Mouse (Mus musculus) heart, embryonic 16.5 days (tissue): ENCODE measurements at regions not wholly inside any gene's neighbourhood (a gene's known extent, or its start where the extent isn't known, plus 50 kb on each side); places are given as distances from the start of the nearest gene placed in this dataset.
"Not testable (repeated sequence)": the region's sequence is repeated elsewhere in the genome, so short reads cannot be mapped to it uniquely, and the experiment has no call there.

Source experiments
- ATAC-seq: fragments of 200-750 bp; cut with Nextera tagmentation; replicated peaks from 2 replicates; pipeline ENCODE4 v1.8.0; 2017; ENCODE audit warnings: moderate number of reproducible peaks; ENCODE audit not compliant: insufficient read depth, low FRiP score; ENCODE audit errors: extremely low read depth
- H3K27ac ChIP-seq: fragments of 300-500 bp; sonication (generic); 2 replicates; pipeline ENCODE4 v1.5.1; 2014; ENCODE audit warnings: mild to moderate bottlenecking, low read length, control low read depth, moderate library complexity
- H3K27me3 ChIP-seq: fragments of 300-500 bp; sonication (generic); 2 replicates; pipeline ENCODE4 v1.6.1; 2014; ENCODE audit warnings: low read length, mixed read lengths; ENCODE audit not compliant: control insufficient read depth, insufficient read depth
- H3K36me3 ChIP-seq: fragments of 300-500 bp; sonication (generic); 2 replicates; pipeline ENCODE4 v1.6.1; 2014; ENCODE audit not compliant: control insufficient read depth, insufficient read depth
- H3K4me1 ChIP-seq: fragments of 300-500 bp; sonication (generic); 2 replicates; pipeline ENCODE4 v1.6.1; 2014; ENCODE audit warnings: low read length, mixed read lengths; ENCODE audit not compliant: control insufficient read depth, insufficient read depth
- H3K4me2 ChIP-seq: fragments of 300-500 bp; sonication (generic); 2 replicates; pipeline ENCODE4 v1.6.1; 2014; ENCODE audit warnings: low read depth, mild to moderate bottlenecking, control low read depth, low read length
- H3K4me3 ChIP-seq: fragments of 300-500 bp; sonication (generic); 2 replicates; pipeline ENCODE4 v1.5.1; 2014; ENCODE audit warnings: mild to moderate bottlenecking, control low read depth, low read length
- H3K9ac ChIP-seq: fragments of 300-500 bp; sonication (generic); 2 replicates; pipeline ENCODE4 v1.6.1; 2014; ENCODE audit warnings: low read length, control low read depth
- H3K9me3 ChIP-seq: fragments of 300-500 bp; sonication (generic); replicated peaks from 2 replicates; pipeline ENCODE4 v1.6.1; 2016; ENCODE audit warnings: low read length; ENCODE audit not compliant: control insufficient read depth
- WGBS: fragments of 180-500 bp; shearing (Covaris S2); extraction: QIAGEN DNeasy Blood & Tissue Kit; methylation state at CpG from one replicate; pipeline ENCODE4 v1.1.7; 2014; 5-methylcytosine and 5-hydroxymethylcytosine counted together

DNA sequence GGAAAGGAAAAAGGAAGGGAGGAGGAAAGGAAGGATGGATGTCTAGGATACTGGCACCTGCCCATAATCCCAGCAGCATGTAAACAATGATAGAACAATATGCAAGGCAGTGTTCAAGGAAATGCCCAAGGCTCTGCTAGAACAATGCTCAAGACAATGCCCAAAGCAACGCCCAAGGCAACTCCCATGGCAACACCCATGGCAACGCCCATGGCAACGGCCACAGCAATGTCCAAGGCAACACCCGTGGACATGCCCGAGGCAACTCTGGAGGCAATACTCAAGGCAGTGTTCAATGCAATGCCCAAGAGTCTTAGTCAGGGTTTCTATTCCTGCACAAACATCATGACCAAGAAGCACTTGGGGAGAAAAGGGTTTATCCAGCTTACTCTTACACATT lies 231.5 kb upstream of the Vmn1r3 start:
- Histone ChIP-seq H3K27ac (no peak overlapping the region), H3K4me1 (peaks cover 2% of the 10 kb centered on the region; the same call in 1 of the 2 replicates), H3K4me3 (no peak overlapping the region), H3K9ac (no peak overlapping the region), H3K9me3 (no peaks in the 10 kb centered on the region), H3K4me2 (no peak overlapping the region), H3K36me3 (no peaks in the 10 kb centered on the region), H3K27me3 (no peaks in the 10 kb centered on the region)
- 81% methylated on average over 5 of the region's 5 CpGs for WGBS
- no peak for ATAC-seq

DNA sequence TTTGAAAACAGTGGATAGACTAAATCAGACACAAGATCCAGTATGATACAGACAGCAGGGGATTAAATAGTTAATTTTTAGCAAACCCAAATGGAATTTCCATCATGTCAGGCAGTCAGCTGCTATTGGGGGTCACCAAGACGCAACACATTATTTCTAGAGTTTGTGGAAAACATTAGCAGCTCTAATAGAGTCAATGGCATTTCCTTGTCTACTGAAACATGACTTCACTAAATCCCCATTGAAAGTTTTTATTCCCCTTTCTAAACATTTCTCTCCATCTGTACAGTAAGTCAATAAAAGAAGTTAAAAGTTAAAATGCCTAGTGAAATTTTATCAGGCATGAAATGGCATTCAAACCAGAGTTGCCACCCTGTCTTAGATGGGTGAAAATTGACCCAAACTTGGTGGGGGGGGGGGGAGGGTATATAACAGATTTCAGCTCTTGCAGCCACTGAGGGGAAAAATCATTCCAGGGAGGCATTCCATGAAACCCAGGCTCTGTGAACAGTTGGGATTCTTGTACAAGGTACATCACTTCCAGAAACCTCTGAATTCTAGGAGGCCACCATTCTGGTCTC lies 229.4 kb upstream of the Vmn1r3 start:
- not testable (repeated sequence) for H3K36me3 ChIP-seq, ATAC-seq, H3K9ac ChIP-seq, H3K4me2 ChIP-seq, H3K4me3 ChIP-seq, H3K4me1 ChIP-seq, H3K9me3 ChIP-seq, H3K27ac ChIP-seq, H3K27me3 ChIP-seq
- 32% methylated on average over 1 of the region's 1 CpGs for WGBS

DNA sequence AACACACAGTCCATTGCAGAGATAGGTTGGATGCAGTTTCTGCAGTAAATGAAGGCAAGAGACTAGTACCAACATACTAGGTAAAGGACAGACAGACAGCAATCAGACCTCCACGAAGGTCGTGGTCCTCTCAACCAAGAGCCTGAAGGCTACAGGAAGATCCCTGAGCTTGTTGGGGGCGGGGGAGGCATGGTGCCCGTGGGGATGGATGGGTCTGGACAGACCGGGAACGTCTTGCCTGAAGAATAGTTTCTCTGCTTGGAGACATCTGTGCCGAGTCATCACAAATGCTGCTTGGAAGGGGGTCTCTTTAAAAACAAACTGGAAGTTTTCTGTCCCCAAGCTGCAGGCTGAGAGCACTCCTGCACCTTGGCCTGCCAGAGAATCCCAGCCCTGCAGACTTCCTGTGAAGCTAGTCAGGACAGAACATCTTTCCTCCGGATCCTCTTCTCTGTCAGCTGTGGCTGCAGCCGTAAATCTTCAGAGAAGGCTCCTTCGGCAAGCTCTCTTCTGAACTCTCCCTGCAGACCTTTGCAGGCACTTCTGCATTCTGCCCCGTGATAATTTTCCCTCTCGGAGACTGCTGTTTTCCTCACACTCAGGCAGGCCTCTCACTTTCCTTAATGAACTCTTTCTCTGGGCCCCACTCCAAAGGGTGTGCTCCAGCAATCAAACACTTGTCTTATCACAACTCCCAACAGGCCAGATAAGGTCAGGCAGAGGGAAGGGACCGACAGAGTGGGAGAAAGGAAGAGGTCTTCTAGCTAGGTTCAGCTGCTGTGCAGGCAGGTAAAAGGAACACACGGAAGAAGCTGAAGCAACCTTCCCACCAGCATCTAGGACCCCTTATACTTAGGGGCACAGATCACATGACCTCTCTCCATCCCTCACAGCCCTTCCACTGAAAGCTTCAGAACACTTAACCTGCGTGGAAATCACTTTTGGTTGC lies 228.6 kb upstream of the Vmn1r3 start:
- no peak overlapping the region for H3K27ac ChIP-seq
- H3K9ac ChIP-seq = no peak overlapping the region
- peak; percentile 10; the same call in 1 of the 2 replicates for ATAC-seq
- H3K4me3 ChIP-seq = no peak overlapping the region
- H3K9me3 ChIP-seq = no peaks in the 10 kb centered on the region
- no peaks in the 10 kb centered on the region for H3K36me3 ChIP-seq
- no peaks in the 10 kb centered on the region for H3K27me3 ChIP-seq
- no peak overlapping the region for H3K4me2 ChIP-seq
- peaks cover 2% of the 10 kb centered on the region; the same call in 1 of the 2 replicates for H3K4me1 ChIP-seq
- 24% methylated on average over 15 of the region's 15 CpGs for WGBS

DNA sequence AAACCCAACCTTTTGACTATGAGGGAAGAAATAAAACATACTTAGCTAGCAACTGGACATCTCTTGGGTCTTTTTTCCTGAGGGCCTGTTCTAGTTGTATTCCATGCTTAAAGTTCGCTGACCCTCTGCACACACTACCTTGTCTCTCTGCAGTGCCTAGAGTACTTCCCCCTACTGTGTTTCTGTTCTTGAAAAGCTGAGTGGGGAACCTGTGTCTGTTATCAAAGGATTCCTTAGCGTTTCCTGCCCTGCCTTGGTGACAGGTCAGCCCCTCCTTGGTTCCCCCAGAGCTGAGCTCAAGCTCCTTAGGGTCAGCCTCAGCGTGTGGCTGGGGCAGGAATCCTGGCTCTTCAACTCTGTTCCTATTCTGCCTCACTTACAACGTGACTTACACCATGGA lies 227.2 kb upstream of the Vmn1r3 start:
- not testable (repeated sequence) for H3K4me1 ChIP-seq, H3K27ac ChIP-seq, H3K9me3 ChIP-seq, H3K36me3 ChIP-seq, H3K4me2 ChIP-seq, H3K27me3 ChIP-seq, H3K9ac ChIP-seq, H3K4me3 ChIP-seq, ATAC-seq
- WGBS = 44% methylated on average over 4 of the region's 4 CpGs

DNA sequence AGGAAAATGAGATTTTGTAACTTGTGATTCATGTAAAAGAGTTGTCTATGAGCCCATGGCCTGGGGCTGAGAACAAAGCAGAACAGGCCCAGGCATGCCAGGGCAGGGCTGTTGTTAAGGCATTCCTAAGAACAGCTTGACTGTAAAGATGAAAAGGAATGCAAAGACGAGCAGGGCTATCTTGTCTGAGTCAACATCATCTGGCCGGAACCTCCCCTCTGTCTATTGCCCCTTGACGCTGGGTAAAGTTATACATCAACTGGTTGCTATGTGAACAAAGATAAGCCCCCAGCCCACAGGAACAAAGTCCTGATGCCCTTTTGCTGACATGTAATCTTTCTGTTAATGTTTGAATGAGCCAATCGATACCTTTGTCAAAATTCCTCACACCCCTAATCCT lies 217.7 kb upstream of the Vmn1r3 start:
- WGBS = 53% methylated on average over 4 of the region's 4 CpGs
- H3K4me3 ChIP-seq, H3K4me2 ChIP-seq, ATAC-seq, H3K4me1 ChIP-seq, H3K27me3 ChIP-seq, H3K9me3 ChIP-seq, H3K27ac ChIP-seq, H3K36me3 ChIP-seq, H3K9ac ChIP-seq: not testable (repeated sequence)

DNA sequence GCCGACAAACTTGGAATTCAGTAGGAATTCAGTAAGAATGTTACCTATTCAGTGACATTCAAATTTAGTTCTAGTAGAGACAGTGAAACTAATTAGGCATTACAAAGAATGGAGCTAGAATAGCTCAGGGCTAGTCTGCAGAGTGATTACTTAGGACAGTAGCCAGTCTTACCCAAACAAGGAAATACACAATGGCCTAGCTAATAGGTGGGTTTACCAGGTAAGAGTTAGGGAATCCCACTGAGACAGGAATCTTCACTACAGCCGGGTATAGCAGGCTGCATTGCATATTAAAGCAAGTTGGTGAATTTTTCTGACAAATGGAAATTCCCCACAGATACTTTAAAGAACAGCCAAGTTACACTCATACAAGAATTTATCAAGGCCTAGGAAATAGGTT lies 216.6 kb upstream of the Vmn1r3 start:
- H3K9me3 ChIP-seq, H3K4me1 ChIP-seq, H3K4me3 ChIP-seq, H3K36me3 ChIP-seq, H3K27me3 ChIP-seq, H3K9ac ChIP-seq, H3K27ac ChIP-seq, H3K4me2 ChIP-seq, ATAC-seq: not testable (repeated sequence)
- WGBS = 59% methylated on average over 2 of the region's 2 CpGs

DNA sequence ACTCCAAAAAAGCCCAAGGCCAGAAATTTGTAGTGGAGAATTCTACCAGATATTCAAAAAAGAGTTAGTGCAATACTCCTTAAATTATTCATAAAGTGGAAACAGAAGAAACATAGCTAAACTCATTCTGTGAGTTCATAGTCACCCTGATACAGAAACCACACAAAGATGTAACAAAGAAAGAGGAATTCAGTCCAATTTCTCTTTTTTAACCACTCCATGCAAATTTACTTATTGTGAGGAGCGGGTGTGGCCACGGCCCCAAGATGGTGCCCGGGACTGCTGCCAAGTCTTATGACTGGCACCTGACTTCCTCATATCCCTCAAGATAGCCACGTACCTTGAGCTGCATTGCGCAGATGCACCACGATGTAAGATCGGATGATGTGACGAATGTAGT lies 206.4 kb upstream of the Vmn1r3 start:
- H3K9ac ChIP-seq, H3K27me3 ChIP-seq, ATAC-seq, H3K36me3 ChIP-seq, H3K27ac ChIP-seq, H3K4me3 ChIP-seq, H3K9me3 ChIP-seq, H3K4me2 ChIP-seq, H3K4me1 ChIP-seq: not testable (repeated sequence)
- 78% methylated on average over 8 of the region's 8 CpGs for WGBS

DNA sequence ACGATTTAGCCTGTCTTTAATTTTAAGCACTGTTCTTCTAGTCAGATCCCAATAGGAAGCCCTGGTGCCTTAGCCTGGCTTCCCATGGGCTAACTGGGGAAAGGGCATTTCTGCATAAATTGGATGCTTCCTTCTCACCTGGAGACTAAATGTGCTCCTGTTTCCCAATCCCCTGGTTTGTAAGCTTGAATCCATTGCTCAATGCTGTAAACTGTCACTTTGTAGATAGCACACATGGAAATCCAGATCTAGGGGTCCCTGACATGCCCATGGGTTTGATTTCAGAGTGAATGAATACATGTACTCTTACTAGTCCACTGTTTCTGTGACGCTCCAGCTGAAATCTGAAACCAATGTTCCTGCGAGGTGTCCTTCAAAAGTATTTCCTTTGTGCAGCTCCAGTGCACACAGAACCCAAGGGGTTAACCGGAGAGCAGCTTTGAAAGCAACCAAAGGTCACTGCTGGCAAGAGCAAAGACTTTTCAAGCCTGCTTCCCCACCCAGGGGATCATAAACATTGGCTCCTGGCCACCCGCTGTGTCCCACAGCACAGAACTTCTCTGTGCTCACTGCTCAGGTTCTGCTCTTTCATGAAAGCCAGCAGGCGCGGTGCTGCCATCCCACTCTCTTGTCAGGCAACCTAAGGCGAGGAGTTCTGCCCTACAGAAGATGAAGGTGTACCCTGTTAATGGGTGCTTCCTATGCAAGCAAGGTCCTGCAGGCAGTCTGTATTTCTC lies 188.0 kb upstream of the Vmn1r3 start:
- H3K9me3 ChIP-seq, H3K4me3 ChIP-seq, H3K9ac ChIP-seq, H3K27ac ChIP-seq, ATAC-seq, H3K36me3 ChIP-seq, H3K4me1 ChIP-seq, H3K27me3 ChIP-seq, H3K4me2 ChIP-seq: not testable (repeated sequence)
- WGBS = 53% methylated on average over 8 of the region's 8 CpGs

DNA sequence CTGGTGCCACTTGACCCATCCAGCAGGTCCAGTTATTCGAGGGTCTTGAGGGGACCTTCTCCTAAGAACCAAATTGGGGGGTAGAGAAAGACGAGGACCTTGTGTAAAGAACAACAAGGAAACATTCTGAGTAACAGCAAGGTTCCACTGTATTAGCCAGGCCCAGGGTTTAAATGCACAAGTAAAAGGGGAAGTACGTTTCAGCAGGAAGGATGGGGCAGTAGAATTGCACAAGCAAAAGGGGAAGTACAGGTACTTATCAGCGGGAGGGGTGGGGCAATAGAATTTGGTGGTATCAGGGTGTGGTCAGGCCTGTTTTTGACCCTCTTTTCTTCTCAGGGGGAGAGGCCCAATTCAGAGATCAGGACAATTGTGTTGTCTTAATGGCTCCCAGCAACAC lies 182.9 kb upstream of the Vmn1r3 start:
- not testable (repeated sequence) for H3K27ac ChIP-seq, H3K27me3 ChIP-seq, H3K4me1 ChIP-seq, ATAC-seq, H3K9ac ChIP-seq, H3K36me3 ChIP-seq, H3K4me2 ChIP-seq, H3K9me3 ChIP-seq, H3K4me3 ChIP-seq
- 69% methylated on average over 4 of the region's 4 CpGs for WGBS
